Mouse (Mus musculus): ENCODE results near the gene Grap2.

GRCm38 (mm10) chr15:80641702-80642435, 69.5 kb downstream of the Grap2 start:
- TF ChIP-seq CTCF (IDR thresholded peaks at IDR 0.05; ENCODE audit: low read depth) (no peak), EP300 (IDR thresholded peaks at IDR 0.05; ENCODE audit: low read depth) (no peak)

Data from liver, postnatal 0 days (tissue).